Mouse (Mus musculus) layer of hippocampus, adult 9-10 months (tissue): ENCODE data around the gene Spen.

Experiments used
- DNase-seq: peaks from one replicate; pipeline ENCODE4 v3.0.0; 2022; ENCODE audit warnings: low spot score

Gene Spen

DNA sequence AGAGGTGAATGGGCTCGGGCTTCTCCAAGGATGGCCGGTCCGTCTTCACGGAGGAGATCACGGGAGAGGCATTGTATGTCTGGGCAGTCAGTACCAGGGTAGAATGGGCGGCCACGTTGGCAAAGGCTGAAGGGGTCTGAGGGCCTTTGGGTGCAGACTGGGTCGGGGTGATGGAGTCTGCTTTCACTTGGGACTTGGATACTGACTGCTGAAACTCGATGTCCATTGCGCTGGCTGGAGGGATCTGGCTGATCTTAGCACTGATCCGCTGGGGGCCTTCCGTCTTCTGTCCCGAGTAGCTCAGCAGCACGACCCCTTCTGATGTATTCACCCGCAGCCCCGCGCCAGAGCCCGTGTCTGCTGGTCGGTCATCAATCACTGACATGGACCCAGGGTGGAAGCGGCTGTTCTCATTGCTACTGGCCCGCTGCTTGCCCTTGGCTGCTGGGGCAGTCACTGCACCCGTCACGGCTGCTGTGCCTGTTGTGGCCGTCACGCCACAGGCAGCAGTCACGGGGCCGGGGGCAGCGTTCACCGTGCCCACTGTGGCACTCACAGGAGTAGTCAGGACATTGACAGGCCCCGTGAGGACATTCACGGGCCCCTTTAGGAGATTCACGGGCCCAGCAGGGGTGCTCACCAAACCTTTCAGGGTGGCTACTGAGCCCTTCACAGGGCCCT lies 65.6 kb downstream of the Spen start:
- no peak for DNase-seq

DNA sequence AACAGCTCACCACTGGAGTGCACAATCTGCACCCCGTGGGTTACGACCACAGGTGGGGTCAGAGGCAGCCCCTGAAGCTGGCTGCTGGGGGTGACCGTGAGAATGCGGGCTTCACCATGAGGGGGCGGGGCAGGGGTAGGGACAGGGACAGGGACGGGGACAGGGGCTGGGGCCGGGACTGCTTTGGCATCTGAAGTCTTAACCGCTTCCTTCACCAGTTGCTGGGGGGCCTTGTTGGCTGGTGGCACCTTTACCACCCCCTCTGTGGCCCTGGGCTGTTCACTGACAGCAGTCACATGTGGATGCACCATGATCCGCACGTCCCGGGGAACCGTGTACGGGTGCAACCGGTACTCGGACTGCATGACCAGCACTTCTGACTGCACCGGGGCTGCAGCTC lies 66.9 kb downstream of the Spen start:
- DNase-seq, result no peak

DNA sequence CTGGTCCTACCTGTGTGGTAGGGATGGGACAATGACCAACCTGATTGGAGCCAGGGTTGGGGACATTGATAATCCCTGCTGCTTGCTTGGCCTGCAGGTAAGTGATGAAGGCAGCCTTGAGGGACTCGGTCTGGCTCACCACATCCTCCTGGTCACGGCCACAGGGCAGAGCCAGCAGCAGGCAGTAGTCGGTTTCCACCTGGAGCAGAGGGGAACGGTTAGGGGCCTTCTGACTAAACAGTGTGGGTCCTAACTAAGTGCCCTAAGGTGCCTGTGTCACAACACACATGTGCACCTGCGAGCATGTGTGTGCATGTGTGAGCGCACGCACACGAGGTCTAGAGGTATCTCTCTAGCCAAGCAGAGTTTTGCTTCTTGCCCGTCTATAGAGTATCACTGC lies 69.1 kb downstream of the Spen start:
- DNase-seq, result no peak

DNA sequence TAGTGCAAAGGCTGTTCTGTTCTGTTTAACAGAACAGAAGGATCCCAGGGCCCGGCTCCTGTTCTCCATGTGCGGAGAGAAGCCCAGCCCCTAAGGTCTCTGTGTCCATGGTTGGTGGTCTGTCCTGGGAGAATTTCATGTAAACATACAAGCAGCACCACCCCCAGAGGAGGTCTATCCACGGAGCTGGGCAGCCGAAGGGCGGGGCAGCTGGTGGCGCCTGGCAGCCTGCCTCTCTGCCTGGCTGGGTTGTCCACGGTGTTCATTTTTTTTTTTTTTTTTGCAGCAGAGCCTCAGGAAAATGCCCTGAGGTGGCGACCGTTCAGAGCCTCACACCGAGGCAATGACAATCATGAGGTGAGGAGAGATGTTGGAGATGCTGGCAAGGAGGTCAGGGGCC lies 69.8 kb downstream of the Spen start:
- DNase-seq, result no peak

DNA sequence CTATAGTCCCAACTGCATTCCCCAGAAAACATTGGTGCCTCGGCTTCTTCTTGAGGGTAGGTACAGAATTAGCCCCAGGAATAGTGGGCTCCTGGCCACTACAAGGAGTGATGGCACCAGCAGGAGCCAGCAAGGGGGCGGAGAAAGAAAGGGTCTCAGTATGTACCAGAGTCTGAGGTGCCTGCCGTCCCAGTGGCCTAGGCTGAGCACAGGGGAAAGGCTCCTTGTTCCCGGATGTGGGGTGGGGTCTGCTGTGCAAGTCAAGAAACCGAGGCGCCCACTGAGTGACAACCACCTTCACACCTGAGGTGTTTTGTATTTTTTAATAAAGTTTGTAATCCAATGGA lies 70.8 kb downstream of the Spen start:
- DNase-seq, result no peak

DNA sequence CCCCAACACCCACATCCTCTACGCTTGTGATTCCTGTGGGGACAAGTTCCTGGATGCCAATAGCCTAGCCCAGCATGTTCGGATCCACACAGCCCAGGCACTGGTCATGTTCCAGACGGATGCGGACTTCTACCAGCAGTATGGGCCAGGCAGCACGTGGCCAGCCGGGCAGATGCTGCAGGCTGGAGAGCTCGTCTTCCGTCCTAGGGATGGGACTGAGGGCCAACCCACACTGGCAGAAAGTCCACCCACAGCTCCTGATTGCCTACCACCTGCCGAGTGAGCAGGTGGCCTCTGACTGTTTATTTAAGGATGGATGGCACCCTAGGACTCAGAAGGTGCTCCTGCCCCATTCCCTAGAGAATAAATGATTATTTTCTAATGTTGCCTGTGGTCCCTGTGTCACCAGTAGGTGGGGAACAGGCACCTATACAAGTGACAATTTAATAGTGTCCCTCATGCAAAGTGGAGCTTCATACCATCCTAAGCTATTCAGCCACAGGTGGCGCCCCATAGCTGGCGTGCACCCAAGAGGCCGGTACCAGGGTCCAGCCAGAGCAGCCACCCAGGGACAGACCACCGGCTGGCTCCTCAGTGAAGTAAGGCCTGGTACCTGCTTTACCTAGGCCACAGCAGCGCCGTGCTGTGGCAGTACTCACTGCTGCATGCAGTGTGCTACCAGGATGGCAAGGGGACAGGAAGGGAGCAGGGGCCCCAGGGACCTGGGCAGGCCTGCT lies 71.4 kb downstream of the Spen start:
- no peak for DNase-seq

DNA sequence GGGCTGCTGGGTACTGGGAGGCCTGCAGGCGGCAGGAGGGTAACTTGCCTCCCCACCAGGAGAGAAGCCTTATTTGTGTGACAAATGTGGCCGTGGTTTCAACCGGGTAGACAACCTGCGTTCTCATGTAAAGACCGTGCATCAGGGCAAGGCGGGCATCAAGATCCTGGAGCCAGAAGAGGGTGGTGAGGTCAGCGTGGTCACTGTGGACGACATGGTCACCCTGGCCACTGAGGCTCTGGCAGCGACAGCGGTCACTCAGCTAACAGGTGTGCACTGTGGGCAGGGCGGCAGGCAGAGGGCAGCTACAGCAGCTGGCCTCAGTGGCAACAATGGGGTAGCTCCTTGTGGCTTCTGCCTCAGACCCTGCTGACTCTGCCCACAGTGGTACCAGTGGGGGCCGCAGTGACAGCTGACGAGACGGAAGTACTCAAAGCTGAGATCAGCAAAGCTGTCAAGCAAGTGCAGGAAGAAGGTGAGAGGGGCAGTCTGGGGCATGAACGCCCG lies 72.1 kb downstream of the Spen start:
- no peak for DNase-seq

DNA sequence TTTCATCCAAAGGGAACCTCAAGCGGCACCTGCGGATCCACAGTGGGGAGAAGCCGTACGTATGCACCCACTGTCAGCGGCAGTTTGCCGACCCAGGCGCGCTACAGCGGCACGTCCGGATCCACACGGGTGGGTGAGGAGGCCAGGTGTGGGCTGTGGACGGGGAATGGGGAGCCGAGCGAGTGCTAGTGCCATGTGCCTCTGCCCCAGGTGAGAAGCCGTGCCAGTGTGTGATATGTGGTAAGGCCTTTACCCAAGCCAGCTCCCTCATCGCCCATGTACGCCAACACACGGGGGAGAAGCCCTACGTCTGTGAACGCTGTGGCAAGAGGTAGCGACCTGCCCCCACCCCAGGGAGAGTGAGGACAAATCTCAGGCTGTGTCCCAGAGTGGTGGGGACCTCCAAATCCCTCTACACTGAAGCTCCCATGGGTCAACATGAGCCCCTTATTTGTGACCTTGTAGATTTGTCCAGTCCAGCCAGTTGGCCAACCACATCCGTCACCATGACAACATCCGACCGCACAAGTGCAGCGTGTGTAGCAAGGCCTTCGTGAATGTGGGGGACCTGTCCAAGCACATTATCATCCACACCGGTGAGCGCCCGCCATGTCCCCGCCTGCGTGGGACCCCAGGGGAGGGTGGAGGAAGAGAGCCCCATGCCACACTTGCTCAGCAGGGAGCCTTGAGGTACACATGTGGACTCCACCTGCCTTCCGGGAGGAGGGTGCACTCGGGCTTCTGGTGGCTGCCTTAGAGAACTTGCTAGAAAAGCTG lies 72.7 kb downstream of the Spen start:
- no peak for DNase-seq

DNA sequence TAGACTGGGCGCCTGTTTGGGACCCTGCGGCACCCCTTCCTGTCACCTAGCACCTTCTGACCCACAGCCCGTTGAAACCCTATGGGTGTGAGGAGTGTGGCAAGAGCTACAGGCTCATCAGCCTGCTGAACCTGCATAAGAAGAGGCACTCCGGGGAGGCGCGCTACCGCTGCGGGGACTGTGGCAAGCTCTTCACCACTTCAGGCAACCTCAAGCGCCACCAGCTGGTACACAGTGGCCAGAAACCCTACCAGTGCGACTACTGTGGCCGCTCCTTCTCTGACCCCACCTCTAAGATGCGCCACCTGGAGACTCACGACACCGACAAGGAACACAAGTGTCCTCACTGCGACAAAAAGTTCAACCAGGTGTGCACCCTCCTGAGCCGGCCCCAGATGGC lies 73.7 kb downstream of the Spen start:
- DNase-seq, result no peak

DNA sequence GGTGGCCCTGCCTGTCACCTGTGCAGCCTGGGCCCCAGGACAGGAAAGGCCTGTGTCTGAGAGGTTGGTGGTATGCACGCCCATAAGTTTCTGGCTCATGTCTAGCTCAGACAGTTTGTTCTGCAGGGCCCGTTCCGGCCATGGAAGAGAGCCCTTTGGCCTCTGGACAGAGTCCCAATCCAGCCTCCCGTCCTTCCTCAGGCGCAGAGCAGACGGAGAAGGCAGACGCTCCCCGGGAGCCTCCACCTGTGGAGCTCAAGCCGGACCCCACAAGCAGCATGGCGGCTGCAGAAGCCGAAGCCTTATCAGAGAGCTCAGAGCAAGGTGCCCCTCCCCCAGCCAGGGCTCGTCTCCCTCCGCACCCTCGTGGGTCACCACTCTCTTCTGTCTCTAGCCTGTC lies 74.9 kb downstream of the Spen start:
- DNase-seq, result no peak

DNA sequence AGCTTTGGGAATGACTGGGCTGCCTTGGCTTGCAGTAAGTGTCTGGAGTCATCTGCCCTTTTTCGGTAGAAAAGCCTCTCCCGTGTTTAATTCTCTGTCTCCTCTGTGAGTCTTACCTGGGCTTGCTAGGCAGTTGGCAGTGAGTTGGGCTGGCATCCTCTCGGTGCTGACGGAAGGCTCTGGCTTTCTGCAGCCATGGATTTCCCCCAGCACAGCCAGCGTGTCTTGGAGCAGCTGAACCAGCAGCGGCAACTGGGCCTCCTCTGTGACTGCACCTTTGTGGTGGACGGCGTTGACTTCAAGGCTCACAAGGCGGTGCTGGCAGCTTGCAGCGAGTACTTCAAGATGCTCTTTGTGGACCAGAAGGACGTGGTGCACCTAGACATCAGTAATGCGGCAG lies 76.8 kb downstream of the Spen start:
- DNase-seq, result no peak

DNA sequence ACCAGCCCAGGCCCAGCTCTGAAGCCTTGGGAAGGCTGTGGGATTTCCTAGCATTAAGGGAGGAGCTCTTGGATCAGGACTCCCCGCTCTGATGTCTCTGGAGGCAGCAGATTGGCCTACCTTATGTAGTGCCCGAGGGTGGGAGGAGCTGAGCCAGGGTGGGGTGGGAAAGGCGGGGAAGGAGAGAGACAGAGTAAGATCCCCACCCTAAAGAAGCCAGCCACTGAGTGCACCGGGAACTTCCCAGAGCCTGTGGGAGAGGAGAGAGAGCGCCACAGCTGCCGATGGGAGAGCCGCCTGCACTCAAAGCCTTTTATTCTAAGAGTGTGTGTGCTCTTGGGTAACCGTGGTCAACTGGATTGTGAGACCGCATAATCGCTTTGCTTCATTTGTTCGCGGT lies 77.3 kb downstream of the Spen start:
- no peak for DNase-seq

DNA sequence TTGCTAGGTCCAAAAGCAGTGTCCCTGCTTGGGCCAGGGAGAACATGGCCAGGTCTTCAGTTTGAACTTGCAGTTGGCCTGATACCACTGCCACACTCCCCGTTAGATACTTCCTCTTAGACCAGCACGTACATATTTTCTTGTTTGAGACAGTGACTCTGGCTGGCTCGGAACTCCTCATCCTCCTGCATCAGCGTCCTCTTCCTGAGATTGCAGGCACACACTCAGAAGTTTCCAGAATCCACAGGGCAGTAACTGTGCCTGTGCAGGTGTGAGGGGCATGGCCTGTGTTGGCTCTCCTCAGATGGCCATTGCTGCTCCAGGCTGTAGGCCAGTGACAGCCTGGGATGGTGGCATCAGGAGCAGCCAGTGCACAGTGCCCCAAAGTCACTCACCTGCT lies 77.9 kb downstream of the Spen start:
- DNase-seq, result no peak

DNA sequence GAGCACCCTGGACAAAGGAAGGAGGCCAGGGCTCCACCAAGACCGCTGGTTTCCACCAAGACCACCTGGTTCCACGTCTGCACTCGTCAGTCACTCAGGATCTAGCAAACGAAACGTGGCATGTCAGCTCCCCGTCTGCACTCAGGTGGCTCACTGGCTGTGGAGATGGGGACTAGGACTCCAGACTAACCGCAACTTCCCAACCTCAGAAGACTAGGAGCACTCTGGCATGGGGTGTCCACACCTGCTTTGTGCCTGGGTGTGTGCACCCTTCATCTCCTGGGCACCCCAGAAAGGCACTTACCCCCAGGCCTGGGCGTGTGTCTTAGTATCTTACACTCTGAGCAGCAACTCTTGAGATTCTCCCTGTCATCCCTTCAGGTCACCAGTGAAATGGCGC lies 78.6 kb downstream of the Spen start:
- DNase-seq, result no peak

DNA sequence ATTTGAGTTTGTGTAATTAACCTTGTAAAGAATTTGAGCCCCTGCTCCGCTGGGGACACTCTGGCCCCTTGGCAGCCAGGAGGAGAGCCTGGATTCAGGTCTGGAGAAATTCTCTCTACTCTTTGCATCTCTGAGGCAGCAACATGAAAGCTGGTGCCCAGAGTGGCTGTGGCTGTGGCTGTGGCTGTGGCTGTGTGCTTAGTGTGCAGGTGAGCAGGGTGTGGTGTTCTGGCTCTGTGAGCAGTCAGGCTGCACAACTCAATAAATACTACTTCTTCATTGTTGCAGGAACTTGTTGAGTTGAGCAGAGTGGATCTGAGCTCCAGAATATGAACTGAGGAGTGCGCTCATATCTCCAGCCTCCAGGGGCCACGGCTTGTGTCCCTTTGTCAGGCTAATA lies 79.5 kb downstream of the Spen start:
- no peak for DNase-seq

DNA sequence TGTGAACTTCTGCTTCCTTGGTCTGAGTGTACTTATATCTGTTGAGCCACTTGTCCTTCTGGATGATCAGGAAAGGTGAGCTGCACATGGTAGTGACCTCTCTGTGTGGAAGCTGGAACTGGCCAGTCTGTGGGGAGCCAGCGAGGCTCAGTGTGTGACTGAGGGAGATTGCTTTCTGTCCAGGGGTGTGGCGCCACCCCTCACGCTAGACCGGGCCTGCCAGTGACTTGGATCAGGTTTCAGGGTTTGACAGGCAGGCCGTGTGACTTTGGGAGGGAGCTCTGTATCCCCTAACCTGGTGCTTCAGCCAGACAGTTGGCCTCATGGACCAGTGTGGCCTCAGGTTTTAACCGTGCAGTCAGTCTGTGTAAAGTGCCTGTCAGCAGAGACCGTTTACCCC lies 80.2 kb downstream of the Spen start:
- DNase-seq, result no peak

DNA sequence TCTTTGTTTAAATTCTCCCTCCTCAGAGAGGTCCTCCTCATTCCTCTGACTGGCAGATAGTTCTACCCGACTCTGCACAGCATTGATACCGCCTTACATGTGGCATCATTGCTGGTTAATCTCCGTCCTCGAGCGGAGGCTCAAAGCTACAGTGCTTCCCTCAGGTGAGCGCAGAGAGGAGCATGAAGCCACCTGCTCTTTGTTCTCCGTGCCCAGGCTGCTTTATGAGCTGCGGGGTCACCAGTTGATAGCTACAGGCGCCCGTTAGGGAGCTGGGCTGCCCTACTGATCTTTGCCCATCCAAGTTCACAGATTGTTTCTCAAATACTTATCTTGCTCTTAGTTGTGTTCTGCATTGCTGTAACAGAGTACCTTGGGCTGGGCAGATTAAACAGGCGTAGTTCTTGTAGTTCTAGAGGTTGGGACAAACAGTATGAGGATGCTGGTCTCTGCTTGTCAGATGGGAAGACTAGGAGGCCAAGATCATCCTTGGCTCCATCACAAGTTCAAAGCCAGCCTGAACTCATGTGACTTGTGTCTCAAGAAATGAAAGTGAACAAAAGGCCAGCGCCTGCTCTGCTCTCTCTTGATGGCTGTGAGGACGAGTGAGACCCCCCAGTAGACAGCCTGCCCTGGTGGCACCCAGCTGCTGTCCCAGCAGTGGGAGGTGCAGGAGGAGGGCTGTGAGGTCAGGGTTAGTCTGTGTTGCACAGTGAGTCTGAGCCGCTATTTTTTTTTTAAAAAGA lies 82.0 kb downstream of the Spen start:
- no peak for DNase-seq

DNA sequence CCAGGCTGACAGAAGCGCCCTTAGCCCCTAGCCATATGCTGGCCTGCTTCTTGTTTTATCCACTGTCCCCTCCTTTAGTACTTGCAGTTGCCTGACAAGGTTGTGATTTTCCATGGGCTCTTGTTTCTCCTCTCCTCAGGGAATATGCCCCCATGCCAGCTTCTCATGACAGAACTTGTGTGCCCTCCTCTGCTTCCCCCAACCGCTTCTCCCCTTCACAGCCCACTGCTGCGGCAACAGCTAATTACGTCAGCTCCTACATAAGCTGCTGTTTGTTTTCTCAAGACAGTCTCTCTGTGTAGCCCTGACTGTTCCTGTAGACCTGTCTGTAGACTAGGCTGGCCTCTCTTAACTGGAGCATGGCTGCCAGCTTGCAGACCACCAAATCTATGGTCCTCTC lies 82.9 kb downstream of the Spen start:
- no peak for DNase-seq

DNA sequence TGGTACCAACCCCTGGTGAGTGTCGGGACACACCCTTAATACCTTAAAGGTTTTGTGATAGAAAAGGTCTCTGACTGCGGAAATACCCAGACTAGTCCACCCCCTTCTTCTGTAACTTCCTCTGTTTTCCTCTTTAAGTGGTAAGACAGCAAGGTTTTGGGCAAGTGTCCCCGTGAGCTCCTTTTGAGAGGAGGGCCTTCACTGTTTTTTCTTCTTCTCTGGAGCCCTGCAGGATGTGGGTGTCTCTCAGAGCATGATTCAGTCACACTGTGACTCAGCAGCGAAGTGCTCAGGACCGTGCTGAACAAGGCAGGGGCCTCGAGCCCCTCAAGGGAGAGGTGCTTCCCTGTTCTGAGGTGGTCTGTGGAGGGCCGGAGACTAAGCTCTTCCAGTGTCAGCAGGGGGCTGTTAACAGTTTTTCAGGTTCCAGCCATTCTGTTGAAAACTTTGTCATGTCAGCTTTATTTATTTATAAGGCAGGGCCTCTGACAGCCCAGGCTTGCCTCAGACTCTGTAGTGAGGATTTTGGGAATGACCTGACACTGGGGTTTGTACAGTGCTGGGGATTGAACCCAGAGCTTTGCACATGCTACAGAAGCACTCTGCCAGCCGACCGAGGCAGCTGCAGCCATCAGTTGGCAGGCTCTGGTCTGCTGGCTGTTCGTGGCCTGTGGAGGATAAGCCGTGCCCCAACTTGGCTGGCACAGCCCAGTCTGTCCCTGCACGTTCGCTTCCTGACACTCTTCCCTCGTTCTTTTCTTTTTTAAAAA lies 83.6 kb downstream of the Spen start:
- DNase-seq, result no peak

DNA sequence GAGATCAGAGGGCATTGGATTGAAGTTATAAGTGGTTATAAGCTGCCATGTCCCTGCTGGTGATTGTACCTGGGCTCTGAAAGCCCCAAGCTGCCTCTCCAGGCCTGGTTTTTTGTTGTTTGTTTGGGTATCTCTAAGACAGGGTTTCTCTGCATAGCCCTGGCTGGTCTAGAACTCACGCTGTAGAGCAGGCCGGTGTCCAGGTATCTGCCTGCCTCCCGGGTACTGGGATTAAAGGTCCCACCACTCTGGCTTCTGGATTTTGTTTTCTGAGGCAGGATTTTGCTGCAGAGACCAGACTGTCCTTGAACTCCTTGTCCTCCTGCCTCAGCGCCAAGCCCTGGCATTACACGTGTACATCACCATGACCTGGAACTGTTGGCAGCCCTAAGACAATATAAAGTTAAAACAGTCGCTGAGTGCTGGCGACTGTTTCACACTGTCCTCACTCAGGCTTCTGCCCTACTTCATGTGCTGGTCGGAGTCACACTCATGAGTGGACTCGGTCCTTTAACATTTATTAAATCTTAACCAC lies 86.4 kb downstream of the Spen start:
- no peak for DNase-seq

DNA sequence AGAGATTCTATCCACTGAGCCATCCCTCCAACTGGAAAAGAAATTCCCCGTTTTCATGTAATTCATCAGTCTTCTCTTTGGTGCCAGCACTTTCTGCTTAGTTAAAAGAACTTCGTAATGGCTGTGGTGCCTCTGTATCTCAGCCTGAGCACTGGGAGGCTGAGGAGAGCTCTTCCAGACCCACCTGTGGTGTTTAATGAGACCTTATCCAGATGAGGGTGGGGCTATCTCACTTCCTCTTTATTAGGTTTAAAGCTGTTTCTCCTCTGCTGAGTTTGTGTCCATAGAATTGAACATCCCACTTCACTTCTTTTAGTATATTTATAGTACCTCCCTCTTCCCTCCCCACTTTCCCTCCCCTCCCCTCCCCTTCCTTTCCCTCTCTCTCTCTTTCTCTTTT lies 87.1 kb downstream of the Spen start:
- no peak for DNase-seq
